Mouse (Mus musculus) ES-Bruce4 (cell line): ENCODE measurements around the gene Zfp512b. TPM values are rescaled to one million over a fixed set of nuclear protein-coding genes. Genes with fewer than 3 reads are reported as not detected.

Source experiments
- H3K27ac ChIP-seq: 2 replicates; pipeline ENCODE4 v1.5.1; 2012; ENCODE audit warnings: low read length, inconsistent platforms; ENCODE audit not compliant: insufficient read depth
- H3K27me3 ChIP-seq: 2 replicates; pipeline ENCODE4 v1.6.1; 2012; ENCODE audit warnings: mild to moderate bottlenecking, low read length, inconsistent platforms; ENCODE audit not compliant: control insufficient read depth, poor library complexity, insufficient read depth, severe bottlenecking
- H3K36me3 ChIP-seq: 2 replicates; pipeline ENCODE4 v1.6.1; 2012; ENCODE audit warnings: inconsistent platforms, mild to moderate bottlenecking, low read length, moderate library complexity; ENCODE audit not compliant: control insufficient read depth, poor library complexity, insufficient read depth, severe bottlenecking
- H3K4me1 ChIP-seq: one replicate; pipeline ENCODE4 v1.8.1; 2011; ENCODE audit warnings: low read length; ENCODE audit not compliant: control insufficient read depth, insufficient read depth
- H3K4me3 ChIP-seq: 2 replicates; pipeline ENCODE4 v1.5.1; 2011; ENCODE audit warnings: low read depth, mild to moderate bottlenecking, low read length
- H3K9ac ChIP-seq: 2 replicates; pipeline ENCODE4 v1.6.1; 2012; ENCODE audit warnings: low read depth, mild to moderate bottlenecking, inconsistent platforms; ENCODE audit not compliant: poor library complexity, severe bottlenecking
- H3K9me3 ChIP-seq: replicated peaks from 2 replicates; pipeline ENCODE4 v1.6.1; 2012; ENCODE audit warnings: mild to moderate bottlenecking, low read length, inconsistent platforms; ENCODE audit not compliant: control insufficient read depth, poor library complexity, insufficient read depth, severe bottlenecking
- CTCF ChIP-seq: IDR thresholded peaks from one replicate; pipeline ENCODE4 v1.8.1; 2011; ENCODE audit warnings: low read depth, low read length
- EP300 ChIP-seq: IDR thresholded peaks from 2 replicates; pipeline ENCODE4 v1.6.1; 2011; ENCODE audit warnings: low read depth, low read length; ENCODE audit not compliant: insufficient read depth
- POLR2A ChIP-seq: IDR thresholded peaks from one replicate; pipeline ENCODE4 v1.8.1; 2011; ENCODE audit warnings: low read length; ENCODE audit not compliant: insufficient read depth
- polyA plus RNA-seq: library from polyadenylated mRNA; stranded (reverse); fragments of >200 nt; gene quantifications from 2 replicates; pipeline ENCODE4 v1.2.4, GENCODE M21; 2011; ENCODE audit warnings: low read depth; ENCODE audit not compliant: missing spikeins, insufficient read depth, insufficient read length

Gene Zfp512b
- polyA plus RNA-seq, 1 experiment: 14.6 TPM

DNA sequence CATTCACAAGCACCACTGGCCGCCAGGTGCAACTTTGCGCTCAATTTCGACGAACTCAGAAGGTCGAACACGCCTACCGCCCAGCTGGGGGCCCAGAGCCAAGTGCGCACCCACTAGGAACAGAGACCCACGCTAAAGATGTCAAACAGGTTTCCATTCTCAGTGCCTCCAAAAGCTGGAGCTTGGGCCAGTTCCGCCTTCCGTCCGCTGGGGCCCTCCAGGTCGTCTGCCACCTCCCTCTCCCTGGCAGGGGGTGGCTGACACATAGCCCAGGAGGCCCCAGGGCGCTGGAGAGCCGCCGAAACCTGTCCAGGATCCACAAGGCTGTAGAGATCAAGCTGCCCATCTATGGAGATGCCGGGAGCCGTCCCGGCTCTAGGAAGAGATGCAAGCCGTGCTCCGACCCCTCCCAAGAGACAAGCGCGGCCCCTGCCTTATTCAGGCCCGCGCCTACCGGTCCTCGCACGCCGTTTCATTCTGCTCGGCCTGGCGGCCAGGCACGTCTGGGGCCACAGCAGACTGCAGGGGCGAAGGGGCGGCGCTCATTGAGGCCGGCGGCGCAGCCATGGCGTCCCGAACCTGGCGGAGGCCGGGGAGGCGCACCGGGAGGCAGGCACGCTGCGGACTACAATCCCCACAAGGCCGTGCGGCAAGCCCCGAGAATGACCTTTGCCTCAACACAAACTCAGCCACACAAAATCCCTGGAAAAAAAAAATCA lies 11.0 kb downstream of the Zfp512b start:
- Histone ChIP-seq H3K4me3 (peak overlapping the region; percentile 84), H3K4me1 (no peaks in the 10 kb centered on the region), H3K36me3 (no peaks in the 10 kb centered on the region), H3K27me3 (no peaks in the 10 kb centered on the region), H3K9ac (peak overlapping the region; percentile 54), H3K27ac (peak overlapping the region; percentile 18), H3K9me3 (no peaks in the 10 kb centered on the region)
- TF ChIP-seq POLR2A (no peak), CTCF (no peak), EP300 (no peak)

DNA sequence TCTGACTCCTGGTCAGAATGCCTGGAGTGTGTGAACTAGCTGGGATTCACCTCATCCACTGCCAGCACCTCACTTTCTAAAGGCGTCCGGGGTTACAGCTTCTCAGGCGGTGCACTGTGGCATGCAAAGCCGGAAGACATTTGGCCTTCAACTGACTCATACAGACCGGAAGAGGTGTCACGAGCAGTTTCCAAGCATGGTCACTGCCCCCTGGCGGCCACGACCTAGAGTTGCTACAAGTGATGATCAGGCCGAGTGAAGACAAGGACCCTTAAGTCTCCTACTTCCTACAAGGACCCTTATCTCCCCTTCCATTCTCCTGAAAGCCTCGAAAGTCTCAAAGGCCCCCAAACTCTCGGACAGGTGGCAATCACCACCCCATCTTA lies 11.6 kb downstream of the Zfp512b start:
- peak overlapping the region; percentile 84 for H3K4me3 ChIP-seq
- peak overlapping the region; percentile 18 for H3K27ac ChIP-seq
- H3K9ac ChIP-seq: peak overlapping the region; percentile 54
- H3K4me1 ChIP-seq: no peaks in the 10 kb centered on the region
- H3K27me3 ChIP-seq: no peaks in the 10 kb centered on the region
- no peaks in the 10 kb centered on the region for H3K36me3 ChIP-seq
- no peak for TF ChIP-seq POLR2A
- peak; percentile 92 for TF ChIP-seq CTCF
- TF ChIP-seq EP300: peak; percentile 25; the same call in 1 of the 2 replicates
- no peaks in the 10 kb centered on the region for H3K9me3 ChIP-seq

DNA sequence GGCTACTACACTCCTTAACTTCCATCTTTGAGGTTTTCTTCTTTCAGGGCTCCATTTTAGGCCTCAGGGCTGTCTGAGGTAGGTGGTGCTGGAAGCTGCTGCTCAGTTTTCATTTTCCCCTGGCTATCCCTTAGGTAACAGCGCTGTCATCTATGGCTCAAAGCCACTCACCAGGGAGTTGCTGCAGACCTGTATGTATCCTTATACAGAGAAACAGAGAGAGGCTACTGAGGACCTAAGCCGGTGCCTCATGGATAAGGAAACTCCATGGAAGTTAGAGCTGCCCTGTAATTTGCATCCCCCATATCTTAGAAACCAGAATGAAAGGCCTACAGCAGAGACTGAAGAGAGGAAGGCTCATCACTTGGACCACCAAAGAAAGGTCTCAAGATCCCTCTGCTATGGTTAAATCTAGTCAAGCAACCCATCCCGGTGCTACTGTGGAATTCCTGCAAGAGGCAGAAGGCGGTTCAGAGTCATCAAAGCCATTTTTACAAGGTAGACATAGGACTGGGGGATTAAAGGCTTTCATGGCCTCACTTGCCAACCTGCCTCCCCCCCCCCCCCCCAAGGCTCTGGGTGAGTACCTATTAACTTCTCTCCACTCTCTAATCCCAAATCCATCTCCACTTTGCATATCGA lies 12.4 kb downstream of the Zfp512b start:
- peak overlapping the region; percentile 11; the same call in 1 of the 2 replicates for H3K27ac ChIP-seq

DNA sequence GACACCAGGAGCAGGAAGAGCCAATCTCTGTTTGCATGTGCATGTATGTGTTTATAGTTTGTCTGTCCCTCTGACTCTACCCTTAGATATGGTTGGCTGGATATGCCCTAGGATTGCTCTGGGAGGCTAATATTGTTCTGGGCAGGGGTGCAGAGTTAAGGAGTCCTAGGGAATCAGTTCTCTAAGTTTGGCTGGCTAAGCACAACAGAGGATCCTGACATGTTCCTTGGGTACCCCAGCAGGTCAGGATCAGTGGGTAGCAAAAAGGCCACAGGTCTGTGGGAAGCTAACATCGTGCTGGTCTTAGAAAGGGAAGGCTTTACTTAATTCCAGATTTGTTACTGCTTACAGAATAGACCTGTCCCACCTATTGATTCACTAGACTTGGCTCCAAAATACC lies 12.9 kb downstream of the Zfp512b start:
- Histone ChIP-seq H3K4me3 (no peak overlapping the region), H3K27ac (no peak overlapping the region), H3K9me3 (no peaks in the 10 kb centered on the region), H3K27me3 (no peaks in the 10 kb centered on the region), H3K36me3 (no peaks in the 10 kb centered on the region), H3K4me1 (no peaks in the 10 kb centered on the region), H3K9ac (no peak overlapping the region)
- TF ChIP-seq EP300: no peak
- TF ChIP-seq POLR2A: no peak
- no peak for TF ChIP-seq CTCF

More for the DNA sequence above, 12.4 kb downstream of the Zfp512b start:
- Histone ChIP-seq H3K9me3 (no peaks in the 10 kb centered on the region), H3K4me3 (peak overlapping the region; percentile 74), H3K36me3 (no peaks in the 10 kb centered on the region), H3K9ac (peak overlapping the region; percentile 54), H3K27me3 (no peaks in the 10 kb centered on the region), H3K4me1 (no peaks in the 10 kb centered on the region)
- no peak for TF ChIP-seq POLR2A
- TF ChIP-seq CTCF: no peak
- no peak for TF ChIP-seq EP300

DNA sequence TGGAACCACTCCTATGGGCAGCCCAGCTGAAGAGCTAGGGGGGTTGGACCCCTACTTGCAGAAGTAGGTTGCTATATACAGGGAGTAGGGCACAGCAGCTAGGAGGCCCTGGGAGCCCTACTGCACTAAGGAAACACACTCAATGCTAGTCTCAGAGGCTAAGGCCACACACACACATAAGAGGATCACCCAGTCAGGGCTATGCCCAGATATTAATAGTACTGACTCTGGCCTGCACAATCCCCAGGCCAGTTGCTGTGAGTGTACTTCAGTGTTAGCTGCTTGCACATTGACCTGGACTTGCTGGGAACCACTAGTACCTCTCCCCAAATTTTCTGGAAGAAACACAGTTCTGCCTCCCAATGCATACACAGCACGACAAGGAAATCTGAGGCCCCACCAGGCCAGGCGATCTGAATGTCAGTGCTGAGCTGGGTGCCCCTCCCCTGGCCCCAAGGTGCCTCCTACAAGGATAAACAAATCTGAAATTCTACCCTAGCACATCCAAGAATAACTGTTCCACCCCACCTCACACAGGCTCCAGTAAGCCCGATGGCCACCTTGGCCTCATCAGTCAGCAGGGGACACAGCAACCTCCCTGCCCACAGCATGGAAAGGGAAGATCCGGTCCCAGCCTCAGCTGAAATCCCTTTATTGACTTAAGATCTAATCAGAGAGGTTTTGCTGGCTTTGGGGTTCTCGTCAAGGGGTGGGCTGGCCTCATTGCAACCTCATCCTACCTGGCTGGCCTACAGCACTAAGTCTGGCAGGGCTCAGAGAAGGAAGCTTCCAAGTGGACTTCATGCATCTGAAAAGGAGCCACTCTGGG lies 13.6 kb downstream of the Zfp512b start:
- no peak overlapping the region for H3K9ac ChIP-seq
- H3K4me3 ChIP-seq: no peak overlapping the region
- TF ChIP-seq CTCF: no peak
- TF ChIP-seq EP300: no peak
- no peak for TF ChIP-seq POLR2A
- no peak overlapping the region for H3K27ac ChIP-seq
- no peaks in the 10 kb centered on the region for H3K36me3 ChIP-seq
- no peaks in the 10 kb centered on the region for H3K4me1 ChIP-seq
- H3K27me3 ChIP-seq: no peaks in the 10 kb centered on the region
- H3K9me3 ChIP-seq: no peaks in the 10 kb centered on the region
